Mouse (Mus musculus) liver, embryonic 14.5 days (tissue): ENCODE results near the gene Zcchc2.

ENCODE experiments used
- CTCF ChIP-seq: IDR thresholded peaks from 2 replicates; pipeline ENCODE4 v1.5.1; 2016; ENCODE audit warnings: antibody characterized with exemption, low read depth, control low read depth
- EP300 ChIP-seq: IDR thresholded peaks from 2 replicates; pipeline ENCODE4 v1.6.1; 2016; ENCODE audit warnings: antibody characterized with exemption, low read depth

DNA sequence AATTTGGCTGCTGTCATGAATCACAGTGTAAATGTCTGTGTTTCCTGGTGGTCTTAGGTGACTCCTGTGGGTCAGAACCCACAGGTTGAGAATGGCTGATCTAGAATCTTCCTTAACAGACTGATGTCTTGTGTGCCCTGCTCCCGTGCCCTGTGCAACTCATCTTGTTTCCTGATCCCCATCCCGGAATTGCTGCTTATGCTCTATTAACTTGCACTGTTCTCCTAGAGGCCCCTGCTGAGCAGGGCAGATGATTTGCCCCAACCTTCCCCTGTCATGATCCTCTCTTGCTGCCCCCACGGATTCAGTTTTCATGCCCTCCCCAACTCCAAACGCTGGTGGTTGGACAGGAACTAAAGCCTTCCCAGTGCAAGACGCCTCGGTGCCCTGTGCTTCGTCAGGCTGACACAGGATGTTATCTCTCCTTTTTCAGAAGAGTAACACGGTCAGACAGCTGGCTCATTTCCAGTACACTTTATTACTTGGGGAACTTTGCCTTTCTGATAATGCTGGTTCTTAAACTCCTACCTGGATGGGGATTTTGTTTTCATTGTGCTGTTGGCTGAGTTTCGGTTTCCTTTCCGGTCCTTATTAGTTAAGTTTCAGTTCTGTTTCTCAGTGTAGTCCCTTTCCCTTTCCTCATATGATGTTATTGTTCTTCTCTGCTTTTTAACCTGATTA is 18.6 kb upstream of the Zcchc2 start:
- TF ChIP-seq CTCF = no peak
- no peak for TF ChIP-seq EP300
